11 mouse cellular contexts compared by ENCODE assay signal in genomic region chr7:130143371-130143770, GRCm38 (mm10).
DNase-seq lines count a peak whose midpoint lies in the region; ATAC-seq and TF ChIP-seq lines count a peak whose summit lies in the region.
"Had no signal": no experiment of that assay in that cellular context is flagged by ENCODE, and none has a peak within 500 bp of the region (broad histone marks: within the 10 kb centered on the region; RNA-seq: fewer than 3 reads in every experiment).

No protein-coding gene starts in this region.

- no peaks in the 10 kb centered on the region for H3K9me3 ChIP-seq in hindbrain, embryonic 10.5 days
- no peaks in the 10 kb centered on the region for H3K9me3 ChIP-seq in hindbrain, embryonic 12.5 days (replicated peaks)
- no peaks in the 10 kb centered on the region for H3K9me3 ChIP-seq in intestine, postnatal 0 days (ENCODE audit: control insufficient read depth)
- no peaks in the 10 kb centered on the region for H3K9me3 ChIP-seq in forebrain, embryonic 14.5 days (replicated peaks; ENCODE audit: control insufficient read depth, low read length)
- no peaks in the 10 kb centered on the region for H3K9me3 ChIP-seq in neural tube, embryonic 15.5 days (replicated peaks)
- H3K9me3 ChIP-seq: forebrain, embryonic 10.5 days had no signal

- 0 out of 2 replicates have a peak overlapping the region, but pooled peaks have one; percentile 29 for H3K27ac ChIP-seq in hindbrain, embryonic 10.5 days
- H3K27ac ChIP-seq in hindbrain, embryonic 12.5 days = no peak overlapping the region
- H3K27ac ChIP-seq in intestine, postnatal 0 days (ENCODE audit: low read depth, low read length) = 0 out of 2 replicates have a peak overlapping the region, but pooled peaks have one; percentile 54
- H3K27ac ChIP-seq in forebrain, embryonic 14.5 days (ENCODE audit: low read depth, low read length) = no peak overlapping the region
- H3K27ac ChIP-seq in neural tube, embryonic 15.5 days (replicated peaks) = no peak overlapping the region
- H3K27ac ChIP-seq: forebrain, embryonic 10.5 days had no signal

- peaks cover 25% of the 10 kb centered on the region for H3K4me1 ChIP-seq in hindbrain, embryonic 10.5 days (replicated peaks)
- no peaks in the 10 kb centered on the region for H3K4me1 ChIP-seq in hindbrain, embryonic 12.5 days
- 0 out of 2 replicates have a peak, but pooled peaks cover 2% of the 10 kb centered on the region for H3K4me1 ChIP-seq in intestine, postnatal 0 days (replicated peaks; ENCODE audit: control insufficient read depth, insufficient read depth, low read length)
- H3K4me1 ChIP-seq in forebrain, embryonic 14.5 days (ENCODE audit: control insufficient read depth, insufficient read depth, low read length) = no peaks in the 10 kb centered on the region
- 0 out of 2 replicates have a peak, but pooled peaks cover 5% of the 10 kb centered on the region for H3K4me1 ChIP-seq in neural tube, embryonic 15.5 days

- H3K4me2 ChIP-seq in hindbrain, embryonic 12.5 days (replicated peaks) = no peak overlapping the region
- H3K4me2 ChIP-seq in intestine, postnatal 0 days (replicated peaks; ENCODE audit: low read depth) = no peak overlapping the region
- no peak overlapping the region for H3K4me2 ChIP-seq in forebrain, embryonic 14.5 days (ENCODE audit: low read length)
- no peak overlapping the region for H3K4me2 ChIP-seq in neural tube, embryonic 15.5 days

- no peak for DNase-seq in hindbrain, embryonic 10.5 days (ENCODE audit: low spot score)
- DNase-seq in 3134 (ENCODE audit: extremely low read depth, insufficient read length, low spot score) (peak; percentile 48), 3T3-L1 (ENCODE audit: low read depth, low spot score) (peak; percentile 81)
- no peak for DNase-seq in forebrain, embryonic 14.5 days (ENCODE audit: low spot score)
- DNase-seq: cerebellum, adult 8-10 months; kidney, postnatal 36 days; thymus, adult 2 months had no signal

- H3K27me3 ChIP-seq in hindbrain, embryonic 10.5 days (ENCODE audit: insufficient read depth, poor library complexity, severe bottlenecking) = peaks cover 3% of the 10 kb centered on the region
- H3K27me3 ChIP-seq in hindbrain, embryonic 12.5 days = no peaks in the 10 kb centered on the region
- H3K27me3 ChIP-seq in intestine, postnatal 0 days (replicated peaks; ENCODE audit: control insufficient read depth, insufficient read depth, low read length) = no peaks in the 10 kb centered on the region
- no peaks in the 10 kb centered on the region for H3K27me3 ChIP-seq in forebrain, embryonic 14.5 days (replicated peaks; ENCODE audit: control insufficient read depth, insufficient read depth, low read length)
- H3K27me3 ChIP-seq in neural tube, embryonic 15.5 days (replicated peaks) = no peaks in the 10 kb centered on the region

- H3K36me3 ChIP-seq in hindbrain, embryonic 10.5 days = no peaks in the 10 kb centered on the region
- no peaks in the 10 kb centered on the region for H3K36me3 ChIP-seq in hindbrain, embryonic 12.5 days
- H3K36me3 ChIP-seq in intestine, postnatal 0 days (ENCODE audit: control insufficient read depth, insufficient read depth) = no peaks in the 10 kb centered on the region
- no peaks in the 10 kb centered on the region for H3K36me3 ChIP-seq in forebrain, embryonic 14.5 days (ENCODE audit: control insufficient read depth, insufficient read depth, low read length)
- no peaks in the 10 kb centered on the region for H3K36me3 ChIP-seq in neural tube, embryonic 15.5 days
- H3K36me3 ChIP-seq: forebrain, embryonic 10.5 days had no signal

- TF ChIP-seq CTCF in intestine, postnatal 0 days (IDR thresholded peaks at IDR 0.05; ENCODE audit: low read depth) = no peak

- H3K4me3 ChIP-seq in hindbrain, embryonic 10.5 days = no peak overlapping the region
- no peak overlapping the region for H3K4me3 ChIP-seq in hindbrain, embryonic 12.5 days
- no peak overlapping the region for H3K4me3 ChIP-seq in intestine, postnatal 0 days (ENCODE audit: low read depth, low read length)
- H3K4me3 ChIP-seq in forebrain, embryonic 14.5 days (ENCODE audit: low read depth, low read length) = no peak overlapping the region
- H3K4me3 ChIP-seq in neural tube, embryonic 15.5 days (replicated peaks) = no peak overlapping the region
- H3K4me3 ChIP-seq: forebrain, embryonic 10.5 days had no signal

- H3K9ac ChIP-seq in hindbrain, embryonic 12.5 days = no peak overlapping the region
- no peak overlapping the region for H3K9ac ChIP-seq in intestine, postnatal 0 days (ENCODE audit: low read depth, low read length)
- H3K9ac ChIP-seq in forebrain, embryonic 14.5 days (ENCODE audit: low read length) = no peak overlapping the region
- no peak overlapping the region for H3K9ac ChIP-seq in neural tube, embryonic 15.5 days (replicated peaks)

- no peak for ATAC-seq in hindbrain, embryonic 12.5 days (ENCODE audit: low FRiP score)
- ATAC-seq in intestine, postnatal 0 days = no peak
- no peak for ATAC-seq in forebrain, embryonic 14.5 days
- no peak for ATAC-seq in neural tube, embryonic 15.5 days (ENCODE audit: low FRiP score)

- WGBS in hindbrain, embryonic 10.5 days = 76% methylated on average over 7 of the region's 7 CpGs
- 77% methylated on average over 7 of the region's 7 CpGs for WGBS in hindbrain, embryonic 12.5 days
- 75% methylated on average over 7 of the region's 7 CpGs for WGBS in intestine, postnatal 0 days
- WGBS in forebrain, embryonic 14.5 days = 79% methylated on average over 7 of the region's 7 CpGs
- WGBS in neural tube, embryonic 15.5 days = 75% methylated on average over 7 of the region's 7 CpGs

Comparison
In these comparisons a context has a peak if more than half of its experiments do, and no peak if none do; other contexts are left out.
1. H3K27ac ChIP-seq: peak in hindbrain, embryonic 10.5 days (single experiment) and intestine, postnatal 0 days (single experiment); none in hindbrain, embryonic 12.5 days (single experiment), forebrain, embryonic 14.5 days (single experiment) and neural tube, embryonic 15.5 days (single experiment).
2. DNase-seq: peak in 3134 (single experiment) and 3T3-L1 (single experiment); none in hindbrain, embryonic 10.5 days (single experiment) and forebrain, embryonic 14.5 days (single experiment).